Mouse (Mus musculus): ENCODE data around the gene Shroom4.
"Not testable (repeated sequence)": the region's sequence is repeated elsewhere in the genome, so short reads cannot be mapped to it uniquely, and the experiment has no call there.

Gene Shroom4

GRCm38 (mm10) chrX:6399626-6400397 lies at the start of gene Shroom4:
Shroom4 (plus strand) TSS chrX:6399854.
- no peak for DNase-seq (ENCODE audit: low read depth, low spot score)

DNA sequence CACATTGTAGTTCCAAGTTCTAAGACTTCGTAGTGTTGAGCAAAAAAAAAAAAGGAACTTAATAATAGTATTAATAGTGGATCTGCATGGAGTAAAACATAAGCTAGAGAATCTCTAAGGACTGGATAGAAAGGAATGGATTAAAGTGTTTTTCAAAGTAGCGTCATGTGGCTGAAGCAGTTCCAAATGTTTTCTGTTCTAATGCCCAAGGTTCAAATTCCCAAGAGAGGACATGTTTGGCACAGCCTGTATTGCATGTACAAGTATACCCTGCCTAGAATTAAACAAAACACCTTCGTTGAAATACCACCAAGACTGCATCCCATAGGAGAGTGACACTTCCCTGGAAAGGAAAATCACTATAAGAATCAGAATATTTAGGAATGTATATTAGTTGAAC lies 42.8 kb upstream of the Shroom4 start:
- no peak for DNase-seq (ENCODE audit: low read depth, low spot score)

GRCm38 (mm10) chrX:6357503-6358114 lies 42.0 kb upstream of the Shroom4 start:
- DNase-seq (ENCODE audit: low read depth, low spot score) = no peak

DNA sequence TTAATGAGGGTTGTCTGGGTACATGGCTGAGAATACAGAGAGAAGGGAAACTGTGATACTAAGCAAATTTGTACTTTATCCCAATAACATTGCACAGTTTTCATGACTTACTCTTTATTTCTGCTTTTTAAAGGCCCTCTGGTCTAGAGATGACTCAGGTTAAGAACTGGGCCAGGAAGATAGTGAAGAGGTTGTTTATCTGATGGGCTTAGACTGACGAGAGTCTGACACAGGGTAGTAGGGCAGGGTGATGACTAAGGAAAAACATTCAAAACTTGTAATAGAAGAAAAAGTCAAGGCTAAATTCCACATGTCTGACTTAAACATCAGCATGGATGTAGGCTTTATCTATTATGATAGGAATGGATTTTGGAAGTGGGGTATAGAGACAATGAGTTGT lies 30.8 kb upstream of the Shroom4 start:
- DNase-seq (ENCODE audit: low read depth, low spot score) = no peak

DNA sequence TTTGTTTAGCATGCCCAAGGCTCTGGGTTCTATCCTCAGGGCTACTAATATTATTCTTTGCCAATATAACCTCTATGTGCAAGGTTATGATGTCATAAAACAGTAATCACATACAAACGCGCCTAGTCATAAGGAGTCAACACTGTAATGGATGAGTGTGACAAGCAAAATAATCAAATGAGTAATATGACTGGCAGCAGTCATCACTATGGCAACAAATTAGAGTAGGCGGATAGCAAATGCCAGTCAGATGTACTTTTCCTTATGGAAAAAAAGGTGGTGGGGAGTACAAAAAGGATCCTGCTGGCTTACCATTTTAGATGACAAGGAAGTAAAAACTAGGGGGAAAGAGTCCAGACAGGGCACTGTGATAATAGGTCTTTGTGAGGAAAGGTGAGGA lies 28.9 kb upstream of the Shroom4 start:
- no peak for DNase-seq (ENCODE audit: low read depth, low spot score)

GRCm38 (mm10) chrX:6393861-6394260 lies 5.8 kb upstream of the Shroom4 start:
- no peak for DNase-seq (ENCODE audit: low read depth, low spot score)

DNA sequence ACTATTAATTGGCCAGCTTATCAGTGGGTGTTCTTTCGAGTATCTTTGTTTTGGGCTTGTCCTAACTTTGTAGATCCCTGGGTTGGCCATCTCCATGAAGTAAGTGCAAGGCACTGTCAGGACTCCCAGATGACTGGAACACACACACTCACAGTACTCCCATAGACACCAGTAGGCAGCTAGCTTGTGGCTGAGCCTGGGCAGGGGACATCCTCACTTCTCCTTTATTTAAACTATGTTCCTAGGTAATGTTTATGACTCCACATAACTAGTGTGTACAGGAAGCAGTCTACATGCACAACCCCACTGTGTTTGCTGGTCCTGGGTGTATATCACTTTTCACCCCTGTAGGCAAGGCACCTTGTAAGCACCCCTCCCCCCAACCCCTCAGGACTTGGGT lies 461 bp upstream of the Shroom4 start:
- DNase-seq (ENCODE audit: low read depth, low spot score) = no peak

DNA sequence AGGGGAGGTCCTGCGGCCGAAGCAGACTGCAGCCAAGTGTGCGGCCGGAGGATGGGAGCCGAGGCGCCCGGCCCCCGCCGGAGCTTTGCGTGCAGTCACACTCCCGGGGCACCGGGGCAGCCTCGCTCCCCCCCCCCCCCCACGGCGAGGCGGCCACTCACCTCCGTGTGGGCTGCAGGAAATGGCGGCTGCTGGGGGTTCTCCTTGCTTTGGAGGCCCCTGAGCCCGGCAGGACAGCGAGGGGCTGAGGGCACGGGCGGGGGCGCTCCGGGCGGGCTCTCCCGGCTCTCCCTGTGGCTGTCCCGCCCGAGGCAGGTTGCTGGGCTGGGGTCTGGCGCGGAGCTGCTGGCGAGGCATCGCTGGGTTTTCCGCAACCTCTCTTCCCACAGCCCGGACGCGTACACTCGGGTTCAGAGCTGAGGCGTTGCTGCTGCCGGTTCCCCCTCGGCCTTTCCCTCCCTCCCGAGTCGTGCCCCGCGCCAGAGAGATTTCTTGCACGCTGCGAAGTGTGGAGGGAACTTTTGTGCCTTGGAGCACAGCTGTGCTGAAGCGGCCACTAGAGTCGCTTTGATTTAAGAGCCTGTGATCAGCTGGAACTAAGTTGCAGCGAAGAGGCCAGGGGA lies 855 bp downstream of the Shroom4 start:
- DNase-seq (ENCODE audit: low read depth, low spot score) = no peak

- DNase-seq (ENCODE audit: low read depth, low spot score) = no peak
Observed at GRCm38 (mm10) chrX:6402921-6403320, 3.3 kb downstream of the Shroom4 start.

DNA sequence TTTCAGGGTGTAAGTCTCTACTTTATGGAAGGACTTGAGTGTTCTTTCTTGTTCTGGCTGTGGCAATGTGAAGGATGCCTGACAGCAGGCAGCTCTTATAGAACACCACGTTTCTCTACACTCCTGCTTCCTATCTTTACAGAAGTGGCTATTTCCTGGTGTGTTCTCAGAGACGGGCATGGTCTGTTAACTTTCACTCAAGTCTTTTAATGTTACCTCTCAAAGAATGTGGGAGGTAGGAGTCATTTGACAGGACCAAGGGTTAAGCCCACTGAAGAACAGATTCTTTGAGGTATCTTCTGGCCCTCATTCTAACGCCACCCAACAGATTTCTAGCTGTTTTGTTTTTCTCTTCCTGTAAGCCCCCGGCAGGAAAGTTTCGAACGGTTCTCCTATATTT lies 9.5 kb downstream of the Shroom4 start:
- no peak for DNase-seq (ENCODE audit: low read depth, low spot score)

GRCm38 (mm10) chrX:6415412-6415811 lies 15.8 kb downstream of the Shroom4 start:
- no peak for DNase-seq (ENCODE audit: low read depth, low spot score)

DNA sequence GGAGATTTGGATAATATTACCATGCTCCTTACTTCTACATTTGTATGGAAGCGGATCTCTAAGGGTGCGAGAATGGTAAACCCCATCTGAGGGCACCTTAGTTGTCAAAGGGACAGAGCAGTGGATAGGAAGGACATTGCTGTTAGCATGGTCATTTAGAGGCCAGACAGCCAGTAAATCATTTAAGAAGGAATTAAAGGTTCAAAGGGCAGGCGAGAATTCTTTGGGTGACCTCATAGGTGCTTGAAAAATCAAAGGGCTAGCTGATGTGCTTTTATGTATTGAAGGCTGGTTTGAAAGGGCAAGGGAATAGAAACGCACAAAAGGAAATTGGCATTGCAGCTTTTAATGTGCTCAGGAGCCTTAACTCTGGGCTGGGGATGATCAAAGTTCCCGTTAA lies 16.3 kb downstream of the Shroom4 start:
- DNase-seq (ENCODE audit: low read depth, low spot score) = no peak

DNA sequence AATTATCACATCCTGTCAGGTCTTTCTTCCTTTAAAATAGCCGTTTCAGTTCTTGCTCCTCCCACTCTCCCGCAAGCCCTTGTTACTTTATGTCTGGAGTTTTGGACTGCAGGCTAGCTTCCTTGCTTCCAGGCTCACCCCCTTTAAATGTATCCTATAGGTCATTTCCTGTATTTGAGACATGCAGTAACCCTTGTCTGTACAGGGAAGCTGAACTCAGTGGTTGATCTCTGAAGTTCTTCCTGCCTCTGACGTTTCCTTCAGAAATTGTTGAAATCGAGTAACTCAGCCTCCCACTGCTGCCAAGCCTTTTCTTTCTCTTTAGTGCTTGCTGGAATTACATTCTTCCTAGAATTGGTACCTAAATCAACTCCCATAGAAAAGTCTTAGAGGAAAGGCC lies 18.5 kb downstream of the Shroom4 start:
- DNase-seq (ENCODE audit: low read depth, low spot score) = no peak

DNA sequence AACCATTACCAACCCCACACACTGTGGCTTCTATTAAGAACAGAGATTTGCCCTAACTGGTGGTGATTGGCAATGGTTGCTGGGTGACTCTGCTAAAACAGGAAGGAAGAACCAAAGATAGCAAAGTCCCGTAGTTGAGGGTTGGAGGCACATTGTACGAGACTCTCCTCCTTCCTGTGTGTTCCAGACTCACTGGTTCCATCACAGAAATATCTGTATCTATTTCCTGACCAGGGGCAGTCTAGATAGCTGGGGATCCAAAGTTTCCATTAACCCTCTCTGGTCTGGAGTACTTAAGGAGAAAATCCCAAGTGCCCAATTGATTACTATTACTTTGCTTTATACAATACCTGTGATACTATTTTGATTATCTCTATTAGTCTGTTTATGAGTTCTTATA lies 35.6 kb downstream of the Shroom4 start:
- DNase-seq (ENCODE audit: low read depth, low spot score) = no peak

- no peak for DNase-seq (ENCODE audit: low read depth, low spot score)
Observed at GRCm38 (mm10) chrX:6446422-6446821, 46.8 kb downstream of the Shroom4 start.

DNA sequence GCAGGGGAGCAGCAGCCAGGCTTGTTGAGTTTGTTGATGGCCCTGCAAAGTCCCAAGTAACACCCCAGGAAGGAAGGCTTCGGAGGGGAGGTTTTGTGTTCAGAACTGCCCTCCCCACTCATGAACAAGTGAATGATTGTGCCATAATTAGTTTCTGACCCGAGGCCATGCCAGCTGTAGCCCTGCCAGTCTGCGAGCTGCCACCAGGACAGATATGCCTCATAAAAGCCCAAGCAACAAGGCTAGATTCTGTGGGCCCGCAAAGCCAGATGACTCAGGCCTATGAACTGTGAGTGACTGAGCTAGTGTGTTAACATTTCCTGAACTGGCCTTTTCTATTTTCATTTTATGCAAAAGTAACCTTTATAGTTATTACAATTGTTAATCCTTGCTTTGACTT lies 48.3 kb downstream of the Shroom4 start:
- DNase-seq (ENCODE audit: low read depth, low spot score) = no peak

DNA sequence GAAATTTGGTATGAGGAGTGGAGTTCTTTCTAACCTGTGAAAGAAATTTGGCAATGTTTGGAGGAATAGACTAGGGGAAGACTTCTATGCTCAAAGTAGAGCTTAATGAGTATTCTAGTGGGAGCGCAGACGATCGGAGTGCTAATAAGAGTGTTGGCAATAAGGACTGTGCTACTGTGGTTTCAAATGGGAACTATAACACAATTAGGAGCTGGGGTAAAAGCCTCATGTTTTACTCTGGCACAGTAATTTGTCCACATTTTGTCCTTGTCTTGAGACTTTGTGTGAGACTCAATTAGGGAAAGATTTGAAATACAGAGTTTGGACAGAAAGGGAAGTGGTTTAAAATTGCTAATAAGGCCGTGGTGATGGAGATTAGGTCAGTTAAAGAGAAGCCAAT lies 53.6 kb downstream of the Shroom4 start:
- DNase-seq (ENCODE audit: low read depth, low spot score) = no peak

GRCm38 (mm10) chrX:6469251-6469650 lies 69.6 kb downstream of the Shroom4 start:
- not testable (repeated sequence) for DNase-seq (ENCODE audit: low read depth, low spot score)

DNA sequence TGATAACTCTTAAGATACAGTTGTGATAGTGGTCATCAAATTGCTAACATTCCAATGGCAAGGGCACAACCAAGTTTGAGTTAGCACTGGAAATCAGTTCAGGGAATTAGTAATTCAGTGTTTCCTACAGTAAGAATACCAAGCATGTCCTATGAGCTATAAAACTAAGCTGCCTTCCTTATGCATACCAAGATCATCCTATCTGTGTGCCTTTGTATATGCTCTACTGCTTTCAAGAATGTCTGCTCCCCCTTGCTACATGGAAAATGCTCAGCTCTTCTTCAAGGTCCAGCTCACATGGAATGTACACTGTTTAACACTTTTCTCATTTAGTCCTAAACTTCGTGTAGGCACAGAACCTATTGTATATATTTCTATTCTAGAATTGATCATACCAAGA lies 72.9 kb downstream of the Shroom4 start:
- DNase-seq (ENCODE audit: low read depth, low spot score) = not testable (repeated sequence)

GRCm38 (mm10) chrX:6475177-6475576 lies 75.5 kb downstream of the Shroom4 start:
- no peak for DNase-seq (ENCODE audit: low read depth, low spot score)

- no peak for DNase-seq (ENCODE audit: low read depth, low spot score)
Observed at GRCm38 (mm10) chrX:6482268-6482667, 82.6 kb downstream of the Shroom4 start.

- no peak for DNase-seq (ENCODE audit: low read depth, low spot score)
Observed at GRCm38 (mm10) chrX:6483817-6484216, 84.2 kb downstream of the Shroom4 start.

GRCm38 (mm10) chrX:6490433-6490832 lies 90.8 kb downstream of the Shroom4 start:
- no peak for DNase-seq (ENCODE audit: low read depth, low spot score)

Data from A20 (cell line).